Mouse (Mus musculus) R1 (cell line): Measurements from ENCODE around the gene Vkorc1l1.
A peak's percentile ranks its signal among the peaks of the same experiment; 100 is the strongest.

ENCODE experiments used
- DNase-seq: peaks from one replicate; pipeline ENCODE4 v3.0.0-alpha.2; 2018; ENCODE audit warnings: low read depth, low spot score

The Vkorc1l1 gene

DNA sequence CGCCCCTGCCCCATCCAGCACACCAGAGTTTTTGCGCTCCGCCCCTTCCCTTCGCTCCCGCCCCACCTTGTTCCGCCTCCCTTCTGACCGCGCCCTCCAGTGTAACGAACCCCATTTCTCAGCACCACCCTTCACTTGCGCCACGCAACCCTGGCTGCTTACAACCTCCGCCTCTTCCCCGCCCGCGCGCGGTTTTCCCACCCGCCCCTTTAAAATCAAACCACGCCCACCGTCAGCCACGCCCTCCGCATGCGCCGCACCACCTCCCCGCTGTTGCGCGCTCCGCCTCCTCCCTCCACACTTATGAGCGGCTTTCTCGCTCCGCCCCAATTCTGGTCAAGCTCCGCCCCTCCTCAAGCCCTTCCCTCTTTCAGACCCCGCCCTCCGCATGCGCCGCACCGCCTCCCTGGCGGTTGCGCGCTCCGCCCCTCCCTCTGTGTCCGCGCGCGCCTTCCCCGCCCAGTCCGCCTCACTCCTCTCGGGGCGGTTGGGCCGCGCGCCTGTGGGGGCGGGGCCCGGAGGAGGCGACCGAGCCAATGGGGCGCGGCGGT is at the start of gene Vkorc1l1:
Gene Vkorc1l1, plus strand, starts transcription at position 476 of the 551 bp plus-strand sequence.
- DNase-seq = peak; percentile 98

DNA sequence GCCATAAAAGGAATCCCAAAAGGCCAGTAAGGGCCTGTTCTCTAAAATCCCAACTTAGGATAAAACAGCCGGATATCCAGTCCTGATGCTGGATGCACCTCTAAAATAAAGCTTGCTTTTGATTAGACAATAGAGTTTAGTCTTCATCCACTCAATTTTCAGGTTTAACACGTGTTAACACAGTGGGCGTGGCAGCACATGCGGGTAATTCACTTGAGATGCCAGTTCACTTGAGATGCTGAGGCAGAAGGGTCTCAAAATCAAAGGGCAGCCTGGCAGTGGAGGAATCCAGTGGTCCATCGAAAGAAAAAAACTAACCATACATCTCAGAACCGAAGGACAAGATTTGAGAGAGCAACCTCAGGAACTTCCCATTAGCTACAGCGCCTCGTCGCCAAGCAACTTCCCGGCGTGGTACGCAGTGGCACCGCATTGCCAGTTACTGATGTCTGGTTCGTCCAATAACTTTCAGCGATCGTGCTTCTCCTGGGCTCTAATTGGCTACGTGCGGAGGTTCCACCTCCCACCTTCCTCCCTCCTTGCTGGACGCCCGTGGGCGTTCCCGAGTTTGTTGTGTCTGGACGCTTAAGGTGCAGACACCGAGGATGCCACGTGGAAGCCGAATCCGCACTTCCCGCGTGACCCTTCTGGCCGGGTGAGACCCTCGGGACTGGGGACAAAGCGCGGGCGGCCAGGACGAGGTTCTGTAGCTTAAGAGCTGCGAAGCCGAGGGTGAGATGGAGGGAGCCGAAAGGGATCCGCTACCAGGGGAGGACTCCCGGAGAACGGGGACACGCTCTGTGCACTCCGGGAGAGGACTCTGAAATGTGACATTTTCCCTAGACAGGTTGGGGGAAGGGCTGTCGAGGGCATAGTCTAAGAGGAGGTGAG is 46.3 kb upstream of the Vkorc1l1 start, which contains the start of gene Zbed5:
Gene Zbed5, plus strand, starts transcription at position 526 of the 891 bp plus-strand sequence.
- peak; percentile 99 for DNase-seq

DNA sequence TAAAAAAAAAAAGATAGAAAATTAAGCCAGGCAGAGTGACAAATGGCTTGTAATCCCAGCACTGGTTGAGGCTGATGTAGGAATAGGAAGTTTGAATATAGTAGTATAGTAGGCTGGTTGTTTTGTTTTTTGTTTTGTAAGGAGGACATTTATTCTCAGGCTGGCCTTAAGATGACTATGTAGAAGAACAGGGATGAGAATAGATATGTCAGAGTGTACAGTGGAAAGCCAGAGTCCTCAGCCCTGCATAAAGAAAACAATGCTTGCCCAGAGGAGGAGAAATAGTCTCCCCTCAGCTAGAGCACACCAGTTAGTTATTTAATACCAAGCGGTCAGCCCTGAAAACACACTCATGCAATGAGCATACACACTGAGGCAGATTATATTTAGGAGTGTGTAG is 43.3 kb upstream of the Vkorc1l1 start, which contains the start of gene Phkg1:
Gene Phkg1, minus strand, starts transcription at position 101 of the 400 bp plus-strand sequence.
- no peak for DNase-seq

DNA sequence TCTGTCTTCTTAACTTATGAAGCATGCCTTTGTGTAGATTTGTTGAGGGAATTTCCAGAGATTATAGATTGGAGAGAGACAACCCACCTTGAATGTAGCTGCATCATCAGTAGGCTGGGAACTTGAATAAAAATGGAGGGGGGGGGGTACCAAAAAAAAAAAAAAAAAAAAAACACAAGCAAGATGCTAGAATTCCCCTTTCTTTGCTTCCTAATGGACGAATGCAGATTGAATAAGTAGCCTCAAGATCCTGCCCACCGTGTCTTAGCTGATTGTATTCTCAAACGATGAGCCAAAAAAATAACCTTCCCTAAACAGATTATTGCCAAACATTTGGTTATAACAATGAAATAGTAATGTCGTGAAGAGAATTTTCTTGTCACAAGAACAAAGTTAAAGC is 34.0 kb upstream of the Vkorc1l1 start:
- DNase-seq = no peak

- DNase-seq = peak; percentile 91
Observed at GRCm38 (mm10) chr5:129908242-129908965, 33.4 kb upstream of the Vkorc1l1 start, which contains the start of gene Nupr1l. Gene Nupr1l, plus strand, starts transcription at chr5:129908540.

- DNase-seq = no peak
Observed at GRCm38 (mm10) chr5:129909147-129909546, 32.6 kb upstream of the Vkorc1l1 start.

GRCm38 (mm10) chr5:129909591-129909990 is 32.2 kb upstream of the Vkorc1l1 start:
- DNase-seq = peak; percentile 67

GRCm38 (mm10) chr5:129914024-129914423 is 27.7 kb upstream of the Vkorc1l1 start:
- DNase-seq = peak; percentile 87

GRCm38 (mm10) chr5:129915491-129915890 is 26.3 kb upstream of the Vkorc1l1 start:
- DNase-seq = peak; percentile 72

DNA sequence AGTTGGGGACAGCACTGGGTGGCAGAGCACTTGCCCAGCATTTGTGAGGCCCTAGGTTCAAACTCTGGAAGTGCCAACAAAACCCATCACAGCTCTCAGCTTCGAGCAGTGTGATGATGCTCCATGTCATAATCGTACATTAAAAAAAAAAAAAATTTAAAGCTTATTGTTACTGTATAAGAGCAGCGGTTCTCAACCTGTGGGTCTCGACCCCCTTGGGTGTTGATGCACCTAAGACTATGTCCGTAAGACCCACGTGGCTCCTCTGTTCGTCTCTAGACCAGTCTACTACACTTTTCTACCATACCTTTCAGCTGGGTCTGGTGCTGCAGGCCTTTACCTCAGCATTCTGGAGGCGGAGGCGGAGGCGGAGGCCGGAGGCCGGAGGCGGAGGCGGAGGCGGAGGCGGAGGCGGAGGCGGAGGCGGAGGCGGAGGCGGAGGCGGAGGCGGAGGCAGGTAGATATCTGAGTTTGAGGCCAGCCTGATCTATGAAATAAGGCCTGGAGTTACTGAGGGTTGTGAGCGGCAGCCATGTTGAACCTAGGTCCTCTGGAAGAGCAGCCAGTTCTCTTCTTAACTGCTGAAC is 23.6 kb upstream of the Vkorc1l1 start:
- DNase-seq = peak; percentile 83

DNA sequence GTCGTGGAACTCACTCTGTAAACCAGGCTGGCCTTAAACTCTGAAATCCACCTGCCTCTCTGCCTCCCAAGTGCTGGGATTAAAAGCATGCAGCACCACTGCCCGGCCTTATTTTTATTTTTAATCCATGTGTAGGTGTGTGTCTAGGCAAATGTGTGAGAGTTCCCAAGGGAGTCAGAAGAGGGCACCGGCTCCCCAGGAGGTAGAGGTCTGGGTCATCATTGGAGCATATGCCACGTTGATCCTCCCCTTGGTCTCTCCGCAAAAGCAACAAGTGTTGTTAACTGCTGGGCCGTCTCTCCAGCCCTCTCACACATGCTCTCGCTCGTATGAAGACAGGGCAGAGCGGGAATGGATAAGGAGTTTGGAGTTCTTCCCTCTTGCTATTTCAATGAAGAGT is 23.0 kb upstream of the Vkorc1l1 start:
- peak; percentile 42 for DNase-seq

DNA sequence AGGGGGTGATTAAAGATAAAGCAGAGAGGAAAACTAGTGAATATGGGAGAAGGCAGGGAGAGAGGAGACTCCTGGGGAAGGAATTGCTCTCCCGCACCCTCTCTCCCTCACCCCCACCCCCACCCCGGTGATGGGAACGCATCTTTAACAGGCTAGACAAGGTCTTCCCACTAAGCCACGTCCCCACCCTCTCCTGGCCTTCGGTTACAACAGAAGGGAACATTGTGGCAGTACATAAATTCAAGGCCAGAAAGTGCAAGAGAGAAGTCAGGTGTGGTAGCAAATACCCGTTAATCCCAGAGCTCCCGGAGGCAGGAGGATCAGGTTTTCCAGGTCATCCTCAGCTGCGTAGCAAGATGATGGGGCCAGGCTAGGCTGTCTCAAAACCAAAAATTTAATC is 22.4 kb upstream of the Vkorc1l1 start:
- peak; percentile 55 for DNase-seq

DNA sequence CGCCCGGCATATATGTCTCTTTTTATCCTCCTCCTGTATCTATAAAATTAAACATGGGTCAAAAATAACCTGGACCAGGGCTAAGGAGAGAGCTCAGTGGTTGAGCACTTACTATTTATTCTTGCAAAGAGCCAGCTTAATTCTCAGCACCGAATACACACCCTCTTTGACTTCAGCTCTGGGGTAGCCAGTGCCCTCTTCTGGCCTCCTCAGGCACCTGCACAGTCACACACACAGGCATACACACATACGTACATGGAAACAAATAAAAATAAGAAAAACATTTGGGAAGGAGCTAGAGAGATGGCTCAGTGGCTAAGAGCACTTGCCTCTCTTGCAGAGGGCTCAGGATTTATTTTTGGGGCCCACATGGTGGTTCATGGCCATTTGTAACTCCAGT is 19.8 kb upstream of the Vkorc1l1 start:
- peak; percentile 75 for DNase-seq

- DNase-seq = no peak
Observed at GRCm38 (mm10) chr5:129924820-129925452, 16.8 kb upstream of the Vkorc1l1 start.

DNA sequence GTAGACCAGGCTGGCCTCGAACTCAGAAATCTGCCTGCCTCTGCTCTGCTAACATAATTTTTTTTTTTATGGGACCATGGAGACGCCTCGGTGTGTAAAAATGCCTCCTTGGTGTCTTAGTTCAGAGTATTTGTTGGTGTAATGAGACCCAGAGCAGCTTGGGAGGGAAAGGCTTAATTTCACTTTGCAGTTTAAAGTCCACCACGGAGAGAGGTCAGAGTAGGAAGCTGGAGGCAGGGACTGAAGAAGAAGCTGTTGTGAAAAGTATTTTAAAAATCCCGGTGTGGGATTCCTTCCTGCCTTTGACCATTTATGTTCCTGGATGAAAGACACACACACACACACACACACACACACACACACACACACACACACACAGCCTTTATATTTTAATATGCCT is 15.8 kb upstream of the Vkorc1l1 start:
- DNase-seq = no peak

- peak; percentile 50 for DNase-seq
Observed at GRCm38 (mm10) chr5:129929924-129930855, 11.6 kb upstream of the Vkorc1l1 start.

DNA sequence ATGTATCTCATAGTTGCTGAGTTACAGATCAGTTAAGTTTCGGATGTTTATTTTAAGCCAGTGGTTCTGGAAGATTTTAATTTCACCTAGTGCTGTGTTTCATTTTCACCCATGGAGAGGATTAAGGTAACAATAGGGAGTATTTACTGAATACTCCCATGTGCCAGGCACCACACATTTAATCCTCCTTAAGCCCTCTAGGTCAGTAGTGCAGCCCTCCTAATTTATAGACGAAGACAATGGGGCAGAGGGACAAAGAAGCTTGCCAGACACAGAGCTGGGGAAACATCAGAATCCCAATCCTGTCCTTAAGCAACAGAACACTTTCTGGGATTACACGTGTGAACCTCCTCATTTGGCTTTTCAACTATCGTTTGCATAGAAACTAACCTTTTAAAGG is 4.8 kb upstream of the Vkorc1l1 start:
- no peak for DNase-seq

DNA sequence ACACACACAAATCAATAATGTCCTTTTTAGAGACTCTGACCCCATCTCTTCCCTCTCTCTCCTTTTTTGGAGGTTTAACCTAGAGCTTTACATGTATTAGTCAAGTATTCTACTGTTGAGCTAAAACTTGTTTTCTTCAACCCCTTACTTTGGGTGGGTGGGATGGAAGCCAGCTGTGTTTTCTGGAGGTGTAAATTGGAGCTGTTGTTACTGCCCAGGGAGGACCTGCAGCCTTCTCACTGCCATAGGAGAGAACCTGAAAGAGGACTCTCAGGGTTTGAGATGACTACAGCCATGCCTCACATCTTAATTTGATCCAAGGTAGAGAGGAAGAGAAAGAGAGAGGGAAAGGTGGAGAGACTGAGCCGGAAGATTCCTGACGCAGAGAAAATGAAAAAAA is 1.5 kb upstream of the Vkorc1l1 start:
- DNase-seq = no peak

GRCm38 (mm10) chr5:129940736-129941494 is 855 bp upstream of the Vkorc1l1 start:
- no peak for DNase-seq
